Mouse (Mus musculus): Measurements from ENCODE around the gene Slmap.
"Not testable (repeated sequence)": the region's sequence is repeated elsewhere in the genome, so short reads cannot be mapped to it uniquely, and the experiment has no call there.

Slmap gene

DNA sequence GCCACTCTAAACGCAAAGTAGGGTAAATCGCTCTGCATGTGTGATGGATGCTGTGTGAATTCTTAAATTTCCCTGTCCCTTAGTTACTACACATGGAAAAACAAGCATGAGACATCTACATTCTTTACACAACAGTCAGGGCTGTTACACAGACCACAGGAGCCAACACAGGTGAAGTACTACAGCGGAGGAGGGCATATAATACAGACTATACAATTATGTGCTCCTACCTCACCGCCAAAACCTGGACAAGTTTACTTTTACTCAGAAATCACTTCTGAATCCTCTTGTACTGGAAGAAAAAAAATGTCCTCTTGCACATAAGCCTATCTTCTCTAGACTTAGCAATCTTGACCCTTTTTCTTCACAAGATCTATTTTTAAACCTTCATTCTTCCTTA, 66.8 kb downstream of the Slmap start:
- DNase-seq: no peak

DNA sequence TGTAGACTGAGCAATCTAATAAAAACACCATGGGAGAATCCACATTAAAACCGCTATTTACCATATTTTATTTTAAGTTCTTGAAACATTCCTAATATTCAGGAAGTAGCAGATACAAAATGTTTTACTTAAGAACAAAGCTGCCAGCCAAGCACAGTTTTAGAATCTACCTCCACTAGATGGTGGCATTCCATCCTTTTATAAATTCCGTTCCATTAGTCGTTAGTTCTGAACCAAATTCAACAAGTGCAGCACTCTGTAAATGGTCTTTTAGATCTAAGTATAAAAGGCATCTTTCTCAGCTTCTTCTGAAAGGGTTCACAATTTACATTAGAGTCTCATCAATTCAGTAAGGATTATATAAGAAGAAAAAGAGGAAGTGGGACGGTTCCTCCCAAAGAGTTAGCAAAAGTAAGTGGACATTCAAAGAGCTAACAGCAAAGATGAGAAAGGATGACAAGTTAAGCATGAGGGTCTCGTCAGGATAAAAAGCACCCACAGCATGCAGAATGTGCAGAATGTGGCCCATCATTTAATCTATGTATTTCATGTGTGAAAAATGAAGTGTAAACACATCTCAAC, 68.1 kb downstream of the Slmap start:
- no peak for DNase-seq

DNA sequence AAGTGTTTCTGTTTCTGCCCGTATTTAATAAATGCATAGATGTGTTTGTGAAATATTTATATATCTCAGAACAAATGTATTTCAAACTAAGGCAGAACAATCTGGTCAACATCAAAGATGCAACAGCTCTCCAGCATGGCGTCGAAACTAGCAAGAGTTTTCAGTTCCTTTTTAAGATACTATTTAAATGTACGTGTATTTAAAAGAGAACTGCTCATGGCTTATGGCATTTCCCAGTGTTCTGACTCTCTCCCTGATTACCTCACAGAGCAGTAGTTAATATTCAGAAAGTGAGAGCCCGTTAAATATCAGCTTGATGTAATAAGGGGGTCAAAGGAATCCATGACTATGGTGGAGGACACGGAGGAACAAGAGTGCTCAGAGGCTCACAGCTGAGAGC, 68.8 kb downstream of the Slmap start:
- no peak for DNase-seq

DNA sequence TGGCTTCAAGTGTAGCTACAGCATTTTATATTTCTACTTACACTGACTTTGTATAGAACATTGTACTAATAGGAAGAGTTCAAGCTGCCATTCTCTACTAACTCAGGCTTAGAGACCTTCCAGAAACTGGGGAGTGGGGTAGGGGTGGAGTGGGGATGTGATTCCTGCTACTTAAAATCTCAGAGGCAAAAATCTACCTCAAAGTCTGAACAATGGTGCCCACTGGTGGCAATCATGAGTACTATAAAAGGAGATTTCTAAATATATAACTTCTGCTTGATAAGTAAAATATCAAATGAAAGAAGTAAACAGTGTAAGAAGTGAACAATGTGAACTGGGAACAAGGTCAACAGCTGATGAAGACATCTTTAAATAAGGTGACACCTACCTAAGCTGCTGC, 75.2 kb downstream of the Slmap start:
- DNase-seq: no peak

DNA sequence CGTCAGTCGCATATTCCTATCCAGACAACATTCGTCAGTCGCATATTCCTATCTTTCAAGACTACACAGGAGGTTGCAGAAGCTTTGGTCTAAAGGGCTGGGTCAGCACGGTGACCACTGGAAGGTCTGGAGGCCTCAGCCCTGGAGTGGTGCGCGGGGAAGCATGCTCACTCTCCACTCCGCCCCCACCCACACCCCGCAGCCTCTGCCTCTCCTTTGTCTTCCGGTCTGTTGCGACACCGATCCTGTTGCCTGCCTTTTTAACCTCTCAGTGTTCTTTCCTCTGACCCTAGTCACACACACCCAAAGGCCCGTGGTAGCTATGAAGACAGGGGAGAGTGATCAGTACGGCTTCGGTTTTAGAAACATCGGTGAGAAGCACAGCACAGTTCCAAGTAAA, 79.9 kb downstream of the Slmap start:
- DNase-seq: no peak

DNA sequence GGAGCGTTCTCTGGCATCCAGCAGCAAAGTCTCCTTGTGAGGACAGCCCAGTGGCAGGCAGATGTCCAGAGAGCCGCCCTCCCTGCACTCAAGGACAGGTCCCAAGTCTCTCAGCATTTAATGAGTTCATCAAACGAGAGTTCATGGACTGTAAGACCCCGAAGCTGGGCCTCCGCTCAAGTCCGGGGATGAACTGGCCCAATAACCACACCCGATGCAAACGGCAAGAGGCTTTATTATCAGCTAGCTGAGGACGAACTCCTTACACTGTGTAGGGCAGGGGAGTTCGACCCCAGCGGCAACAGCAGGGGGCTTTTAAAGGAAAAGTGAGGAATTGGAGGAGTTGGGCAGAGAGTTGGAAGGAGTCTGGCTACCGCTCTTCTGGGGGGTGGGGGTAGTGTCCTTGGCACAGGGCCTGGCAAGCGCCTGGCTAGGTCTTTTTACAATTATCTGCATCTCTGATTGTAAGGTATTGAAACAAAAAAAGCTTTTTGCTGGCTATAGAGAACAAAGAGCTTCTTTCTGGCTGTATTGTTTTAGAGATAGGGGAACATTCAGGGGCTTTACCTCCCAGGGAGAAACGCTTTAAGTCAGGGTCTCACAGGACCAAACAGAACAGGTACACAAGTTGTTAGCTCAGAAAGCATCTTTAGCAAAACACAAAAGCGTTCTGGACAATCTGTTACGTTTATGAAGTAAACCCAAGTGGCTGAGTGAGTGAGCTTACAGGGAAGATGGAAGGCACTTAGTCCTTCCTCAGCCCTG, 84.5 kb downstream of the Slmap start:
- no peak for DNase-seq

DNA sequence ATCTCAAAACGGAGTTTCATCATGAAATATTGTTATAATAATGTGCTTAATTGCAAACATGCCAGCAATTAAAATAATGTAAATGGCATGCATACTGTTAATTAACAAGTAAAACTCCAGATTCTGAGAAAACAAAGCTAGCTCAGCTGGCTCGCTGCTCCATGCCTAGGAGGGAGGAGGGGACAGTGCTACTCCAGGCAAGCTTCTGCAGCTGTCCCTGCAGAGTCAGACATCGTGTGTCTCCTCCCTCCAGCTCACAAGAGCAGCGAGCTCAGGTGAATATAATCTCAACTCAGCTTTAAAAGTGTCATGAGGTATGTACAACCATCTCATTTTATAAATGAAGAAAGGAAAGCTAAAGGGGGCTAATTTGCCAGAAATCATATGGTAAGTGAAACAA, 86.2 kb downstream of the Slmap start:
- no peak for DNase-seq

DNA sequence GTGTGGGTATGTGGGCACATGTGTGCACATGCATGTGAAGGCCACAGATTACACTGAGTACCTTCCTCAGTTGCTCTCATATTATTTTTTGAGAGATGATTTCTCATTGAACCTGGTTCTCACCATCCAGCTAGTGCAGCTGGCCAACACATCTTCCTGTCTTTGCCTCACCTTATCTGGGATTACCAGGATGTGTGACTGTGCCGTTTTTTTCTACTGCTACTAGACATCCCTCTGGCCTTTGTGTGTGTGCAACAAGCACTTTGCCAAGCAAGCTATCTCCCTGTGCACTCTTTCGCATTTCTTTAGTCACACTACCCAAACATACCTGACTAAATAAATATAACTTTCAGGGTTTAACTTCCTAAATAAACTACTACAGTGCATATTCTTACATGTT, 87.5 kb downstream of the Slmap start:
- no peak for DNase-seq

DNA sequence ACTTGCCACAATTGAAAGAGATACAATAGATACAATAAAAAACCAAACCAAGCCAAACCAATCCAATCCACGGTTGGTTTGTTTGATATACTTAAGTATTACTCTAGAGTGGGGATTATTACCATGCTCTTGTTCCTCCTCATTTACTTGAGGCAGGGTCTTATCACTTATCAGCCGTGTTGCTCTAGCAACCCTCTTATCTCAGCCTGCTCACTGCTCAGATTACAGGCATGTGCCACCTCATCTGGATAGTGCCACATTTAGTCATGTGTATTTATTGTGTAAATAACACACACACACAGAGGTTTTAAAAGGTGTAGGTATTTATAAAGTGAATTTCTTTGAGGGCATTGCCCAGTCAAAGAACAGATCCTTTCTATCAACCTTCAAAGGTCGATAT, 88.2 kb downstream of the Slmap start:
- no peak for DNase-seq

DNA sequence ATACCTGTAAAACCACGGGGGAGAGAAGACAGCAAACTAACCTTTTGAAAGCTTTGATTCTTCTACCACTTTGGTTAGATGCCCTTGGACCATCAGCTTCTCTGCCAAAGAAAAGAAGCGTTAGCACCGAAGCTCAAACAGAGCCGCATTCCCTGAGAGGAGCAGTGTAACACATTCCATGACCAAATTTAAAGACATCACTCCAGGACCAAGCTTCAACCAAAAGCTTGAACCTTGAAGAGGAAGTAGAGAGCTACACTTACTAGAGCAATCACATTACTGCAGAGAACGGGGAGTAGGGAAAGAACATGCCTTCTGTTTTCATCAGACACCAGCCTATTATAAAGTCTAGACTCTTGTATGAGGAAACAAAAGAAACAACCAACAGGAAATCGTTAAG, 92.2 kb downstream of the Slmap start:
- no peak for DNase-seq

DNA sequence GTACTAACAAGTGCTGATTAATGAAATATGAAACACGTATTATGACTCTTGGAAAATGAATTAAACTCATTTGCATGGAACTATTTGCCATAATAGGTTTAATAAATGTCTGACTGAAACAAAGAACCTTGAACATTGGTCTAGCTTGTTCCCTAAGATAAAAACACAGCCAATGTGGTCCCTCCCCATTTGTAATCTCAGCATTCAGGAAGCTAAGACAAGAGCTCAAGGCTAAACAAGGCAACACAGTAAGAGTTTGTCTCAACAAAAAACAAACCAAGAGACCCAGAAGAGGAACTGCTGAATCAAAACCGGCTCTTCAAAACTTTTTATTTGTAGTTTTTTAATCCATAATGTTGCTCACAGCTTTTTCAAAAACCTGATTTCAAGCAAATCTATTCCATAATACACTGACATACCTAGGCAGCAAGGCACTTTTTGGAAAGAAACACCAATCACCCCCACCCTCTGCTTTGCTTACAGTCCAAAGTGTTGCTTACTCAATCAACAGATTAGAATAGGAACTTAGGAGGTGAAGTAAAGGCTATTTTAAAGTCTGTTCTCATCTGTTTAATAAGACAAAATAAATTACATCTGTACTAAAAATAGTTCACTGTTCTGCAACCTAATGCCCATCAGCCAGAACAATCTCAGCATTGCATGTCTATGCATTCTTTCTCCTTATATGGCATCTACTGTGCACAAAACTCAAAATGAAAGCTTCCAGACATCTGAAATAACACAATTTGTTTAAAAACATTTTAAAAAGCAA, 93.5 kb downstream of the Slmap start:
- no peak for DNase-seq

DNA sequence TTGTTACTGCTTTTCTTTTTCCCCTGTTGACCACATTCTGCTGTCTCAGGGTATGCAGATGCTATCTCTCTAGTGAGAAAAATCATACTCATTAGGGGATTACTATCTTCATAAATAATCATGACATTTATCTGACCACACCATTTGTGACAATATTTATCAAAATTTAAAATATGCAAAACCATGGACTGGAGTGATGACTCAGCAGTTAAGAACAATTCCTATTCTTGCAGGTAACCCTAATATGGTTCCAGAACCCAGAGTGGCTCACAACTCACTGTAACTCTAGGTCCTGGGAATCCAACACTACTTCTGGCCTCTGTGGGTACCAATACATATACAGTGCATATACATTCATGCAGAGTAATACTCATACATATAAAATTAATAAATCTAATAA, 94.7 kb downstream of the Slmap start:
- no peak for DNase-seq

DNA sequence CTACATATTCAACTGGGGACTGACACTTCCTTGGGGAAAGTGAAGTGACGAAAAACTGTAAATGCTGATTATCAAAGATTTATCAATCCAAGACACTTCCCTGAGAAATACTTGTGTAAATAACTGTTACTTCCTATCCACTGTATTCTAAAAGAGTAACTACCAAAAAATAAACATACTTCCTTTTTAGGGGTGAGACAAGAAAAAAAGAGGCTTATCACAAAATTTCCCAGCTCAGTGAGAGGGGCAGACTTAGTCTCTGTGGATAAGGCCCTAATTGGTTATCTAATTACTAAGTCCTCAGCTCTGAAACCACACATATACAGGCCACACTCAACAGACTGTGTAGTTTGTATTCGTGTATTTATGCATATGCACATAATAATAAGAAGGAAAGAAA, 97.0 kb downstream of the Slmap start:
- no peak for DNase-seq

DNA sequence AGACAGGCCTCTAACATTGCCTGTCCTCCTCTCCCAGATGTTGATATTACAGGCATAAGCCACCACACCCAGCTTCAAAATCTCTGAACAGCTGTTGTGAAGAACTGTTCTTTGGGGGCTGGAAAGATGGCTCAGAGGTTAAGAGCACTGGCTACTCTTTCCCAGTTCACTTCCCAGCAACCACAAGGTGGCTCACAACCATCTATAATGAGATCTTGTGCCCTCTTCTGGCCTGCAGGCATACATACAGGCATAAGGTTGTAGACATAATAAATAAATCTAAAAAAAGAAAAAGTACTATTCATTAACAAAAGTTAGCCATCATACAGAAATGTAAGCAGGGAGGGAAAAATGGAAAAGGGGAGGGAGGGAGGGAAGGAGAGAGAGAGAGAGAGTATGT, 98.4 kb downstream of the Slmap start:
- DNase-seq: no peak

DNA sequence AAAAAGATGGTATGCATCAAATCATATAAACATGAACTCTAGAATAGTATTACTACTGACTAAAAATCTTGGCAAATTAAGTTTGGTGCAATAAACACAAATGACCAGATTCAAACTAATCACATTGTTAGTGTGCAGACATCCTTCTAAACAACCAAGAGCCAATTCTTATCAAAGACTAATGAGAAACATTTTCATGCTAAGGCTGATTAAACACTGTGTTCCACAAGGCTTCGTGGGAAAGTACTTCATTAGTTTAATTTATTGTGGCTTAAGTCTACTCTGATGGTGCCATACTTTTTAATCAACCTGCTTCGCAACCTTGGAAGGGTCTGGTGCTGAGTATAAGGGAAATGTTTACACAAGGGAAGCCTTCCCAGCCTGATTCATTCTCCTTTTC, 102.4 kb downstream of the Slmap start:
- DNase-seq: no peak

DNA sequence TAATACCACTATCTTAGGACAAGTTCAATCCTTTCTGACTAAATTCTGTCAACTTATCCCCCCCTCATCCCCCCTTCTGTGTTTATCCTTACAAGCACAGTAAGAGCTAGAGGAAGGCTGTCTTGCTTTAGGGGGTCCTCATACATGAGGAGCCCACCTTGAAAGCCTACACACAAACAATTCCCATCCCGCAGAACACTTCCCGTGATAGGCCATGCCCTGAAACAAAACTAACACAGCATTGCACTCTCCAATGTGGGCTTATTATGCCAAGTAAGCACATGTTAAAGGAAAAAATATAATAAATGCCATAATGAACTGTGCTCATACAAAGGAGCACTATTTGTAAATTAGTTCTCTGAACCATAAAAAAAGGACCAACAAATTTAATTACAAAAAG, 102.8 kb downstream of the Slmap start:
- no peak for DNase-seq

DNA sequence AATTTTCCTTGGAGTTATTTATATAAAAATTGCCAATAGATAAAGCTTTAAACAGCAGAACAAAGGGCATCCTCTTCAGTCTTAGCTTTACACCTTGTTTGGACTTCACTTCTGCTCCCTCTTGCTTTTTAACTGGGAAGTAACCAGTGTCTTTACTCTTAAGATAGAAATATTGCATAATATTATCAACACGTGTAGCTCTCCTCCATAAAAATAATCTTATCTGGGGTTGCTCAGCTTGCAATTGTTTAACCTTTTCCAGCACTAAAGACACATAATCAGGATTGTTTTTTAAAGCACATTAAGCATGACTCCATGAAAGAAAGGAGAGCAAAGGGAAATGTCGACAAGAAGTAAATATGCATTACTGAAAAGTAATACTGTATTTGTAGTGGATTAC, 114.5 kb downstream of the Slmap start:
- DNase-seq: no peak

DNA sequence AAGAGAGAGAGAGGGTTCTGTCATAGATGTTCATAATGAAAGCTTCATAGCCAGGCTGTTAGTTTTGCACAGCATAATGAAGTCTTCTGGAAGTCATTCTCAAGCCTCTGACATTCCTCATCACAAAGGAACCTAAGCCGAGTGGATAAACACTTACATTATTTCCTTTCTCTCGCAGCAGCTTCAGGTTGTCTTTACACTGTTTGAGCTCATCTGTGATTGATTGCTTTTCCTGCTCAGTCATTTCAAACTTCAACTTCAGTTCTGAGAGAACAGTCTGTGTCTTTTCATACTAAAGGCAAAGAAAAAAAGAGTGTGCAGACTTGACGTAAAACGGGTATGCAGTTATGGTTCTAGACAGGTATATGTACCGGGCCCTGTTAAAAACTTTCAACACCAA, 116.8 kb downstream of the Slmap start:
- no peak for DNase-seq

DNA sequence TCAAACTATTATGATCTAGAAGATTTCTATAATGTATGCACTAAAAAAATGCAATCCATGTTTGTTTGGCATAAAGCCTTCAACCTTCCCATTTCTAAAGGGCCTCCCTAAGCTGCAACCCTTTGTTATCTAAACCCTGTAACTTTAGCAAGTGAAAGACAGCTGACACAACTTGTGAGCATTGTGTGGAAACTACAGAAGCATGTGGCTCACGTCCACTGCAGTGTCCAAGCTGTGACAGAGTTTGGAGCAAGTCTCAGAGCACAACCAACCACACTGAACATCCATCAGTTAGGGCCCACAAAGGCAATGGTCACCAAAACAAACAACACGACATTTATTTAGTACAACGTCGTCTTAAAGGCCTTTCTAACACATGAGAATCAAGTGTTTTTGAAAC, 117.6 kb downstream of the Slmap start:
- no peak for DNase-seq

DNA sequence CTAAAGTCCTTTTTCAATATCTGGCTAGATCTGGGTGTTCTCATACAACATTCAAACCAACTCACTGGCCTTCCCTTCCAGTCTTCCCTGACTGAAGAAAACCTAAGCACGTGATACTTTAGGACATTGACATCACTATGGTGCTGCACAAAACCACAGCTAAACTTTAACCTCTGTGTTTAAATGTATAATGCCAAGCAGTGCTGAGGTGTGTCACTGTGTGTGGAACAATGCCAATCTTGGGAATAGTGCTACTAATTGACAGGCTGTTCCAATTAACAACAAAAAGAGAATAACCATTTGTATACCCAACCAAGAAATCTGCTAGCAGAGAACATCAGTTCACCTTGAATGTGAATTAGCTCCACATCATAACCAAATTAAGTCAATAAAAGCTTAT, 121.2 kb downstream of the Slmap start:
- no peak for DNase-seq

DNA sequence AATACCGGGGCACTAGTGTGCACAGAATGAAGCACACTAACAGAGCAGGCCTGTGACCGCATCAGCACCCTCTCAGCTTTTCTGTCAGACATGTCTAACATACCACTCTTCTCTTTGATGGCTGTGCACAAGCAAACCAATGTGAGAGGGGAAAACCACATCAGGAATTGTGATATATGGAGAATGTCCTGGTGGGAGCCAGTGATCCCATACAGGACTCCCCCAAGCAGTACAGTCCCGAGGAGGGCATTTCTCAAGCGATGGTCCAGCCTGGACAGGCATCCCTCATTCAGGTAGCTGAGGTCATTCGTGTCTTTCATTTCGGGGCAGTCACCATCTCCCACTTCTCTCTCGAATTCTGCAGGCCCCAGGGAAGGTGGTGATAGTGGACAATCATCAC, 128.0 kb downstream of the Slmap start:
- DNase-seq: no peak

DNA sequence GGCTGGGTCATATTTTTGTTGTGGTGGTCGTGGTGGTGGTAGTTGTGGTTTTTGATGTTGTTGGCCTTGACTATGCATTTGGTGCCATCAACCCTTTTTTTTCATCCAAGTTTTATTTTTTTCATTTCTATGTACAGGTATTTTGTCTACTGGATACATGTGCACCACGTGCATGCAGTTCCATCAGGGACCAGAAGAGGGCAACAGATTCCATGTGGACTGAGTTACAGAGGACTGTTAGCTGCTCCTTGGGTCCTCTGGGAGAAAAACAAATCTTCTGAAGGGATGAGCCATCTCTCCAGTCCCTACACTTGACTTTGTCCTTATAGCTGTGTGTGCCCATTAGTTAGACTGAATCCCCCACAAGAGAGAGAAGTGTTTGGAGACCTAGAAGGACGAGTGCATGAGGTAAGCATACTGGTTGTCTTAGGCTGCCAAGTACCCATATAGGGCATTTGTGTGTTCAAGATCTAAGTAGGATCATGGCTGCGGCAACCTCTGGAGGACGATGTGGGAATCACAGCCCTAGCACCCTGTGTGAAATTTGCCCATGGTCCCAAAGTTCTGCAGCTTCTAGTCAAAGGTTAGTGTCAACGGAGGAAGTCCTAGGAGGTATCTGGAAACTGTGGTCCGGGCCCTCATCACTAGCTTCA, 136.1 kb downstream of the Slmap start:
- no peak for DNase-seq

DNA sequence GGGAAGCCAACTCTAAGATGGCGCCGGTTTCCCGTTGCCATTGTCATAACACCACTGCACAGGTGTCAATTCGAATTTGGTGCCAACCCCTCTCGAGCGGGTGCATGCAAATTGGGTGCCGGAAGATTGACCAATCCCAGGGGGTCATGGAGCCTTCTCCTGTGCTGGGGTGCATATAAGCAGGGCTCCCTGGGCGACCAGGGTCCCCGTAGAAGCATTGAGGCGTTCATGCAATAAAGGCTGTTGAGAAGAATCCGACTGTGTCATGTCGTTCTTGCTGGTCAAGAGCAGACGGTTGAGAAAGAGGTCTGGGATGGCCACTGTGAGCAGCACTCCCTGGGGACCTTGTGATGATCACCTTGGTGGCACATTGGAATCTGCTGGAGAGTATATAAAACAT, 142.9 kb downstream of the Slmap start:
- DNase-seq: no peak

DNA sequence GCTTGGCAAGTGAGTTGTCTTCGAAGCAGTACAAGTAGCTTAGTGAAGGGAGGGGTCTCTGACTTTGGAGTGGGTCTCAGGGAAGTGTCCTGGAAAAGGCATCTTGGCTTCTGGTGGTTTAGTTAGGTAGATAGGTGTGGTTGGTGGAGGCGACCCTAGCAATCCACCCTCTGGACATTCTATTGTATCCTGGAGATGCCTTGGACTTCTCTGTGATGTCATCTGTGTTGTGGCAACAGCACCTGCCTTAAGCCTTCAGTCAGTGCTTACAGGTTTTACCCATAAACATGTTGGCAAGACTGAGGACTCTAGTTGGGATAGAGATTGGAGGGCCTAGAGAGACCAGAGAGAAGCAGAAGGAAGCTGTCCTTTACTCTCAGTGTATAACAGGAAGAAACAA, 145.8 kb downstream of the Slmap start:
- DNase-seq: not testable (repeated sequence)
